Mouse (Mus musculus) liver, embryonic 13.5 days (tissue): ENCODE results near the gene Stk16. TPM values are rescaled to one million over a fixed set of nuclear protein-coding genes. Genes with fewer than 3 reads are reported as not detected.

Source experiments
- ATAC-seq: fragments of 200-750 bp; cut with Nextera tagmentation; 2 replicates; pipeline ENCODE4 v1.8.0; 2017; ENCODE audit warnings: low read depth, mild to moderate bottlenecking, moderate number of reproducible peaks, moderate library complexity
- DNase-seq: peaks from one replicate; pipeline ENCODE4 v3.0.0; 2022
- H3K27ac ChIP-seq: fragments of 300-500 bp; sonication (generic); 2 replicates; pipeline ENCODE4 v1.5.1; 2015; ENCODE audit warnings: moderate library complexity, mild to moderate bottlenecking, inconsistent platforms
- H3K27me3 ChIP-seq: fragments of 300-500 bp; sonication (generic); 2 replicates; pipeline ENCODE4 v1.6.1; 2015; ENCODE audit warnings: mild to moderate bottlenecking, inconsistent platforms
- H3K36me3 ChIP-seq: fragments of 300-500 bp; sonication (generic); 2 replicates; pipeline ENCODE4 v1.6.1; 2015; ENCODE audit warnings: mild to moderate bottlenecking, inconsistent platforms
- H3K4me1 ChIP-seq: fragments of 300-500 bp; sonication (generic); replicated peaks from 2 replicates; pipeline ENCODE4 v1.6.1; 2015; ENCODE audit warnings: inconsistent platforms
- H3K4me2 ChIP-seq: fragments of 300-500 bp; sonication (generic); 2 replicates; pipeline ENCODE4 v1.6.1; 2015; ENCODE audit warnings: inconsistent platforms, mild to moderate bottlenecking, moderate library complexity
- H3K4me3 ChIP-seq: fragments of 300-500 bp; sonication (generic); replicated peaks from 2 replicates; pipeline ENCODE4 v1.5.1; 2015; ENCODE audit warnings: mild to moderate bottlenecking, inconsistent platforms
- H3K9ac ChIP-seq: fragments of 300-500 bp; sonication (generic); 2 replicates; pipeline ENCODE4 v1.6.1; 2015; ENCODE audit warnings: mild to moderate bottlenecking, inconsistent platforms
- H3K9me3 ChIP-seq: fragments of 300-500 bp; sonication (generic); replicated peaks from 2 replicates; pipeline ENCODE4 v1.6.1; 2016; ENCODE audit warnings: inconsistent platforms
- WGBS: fragments of 180-500 bp; shearing (Covaris S2); methylation state at CpG from one replicate; pipeline ENCODE4 v1.1.7; 2015; ENCODE audit not compliant: insufficient replicate concordance; 5-methylcytosine and 5-hydroxymethylcytosine counted together
- microRNA-seq: library from miRNA; unstranded; fragments of <30 nt; microRNA quantifications from one replicate; pipeline ENCODE4, GENCODE M21; 2016
- polyA plus RNA-seq: library from polyadenylated mRNA; unstranded; fragments of >200 nt; fragmentation: Nextera tagmentation; extraction: Ambion mirVana; gene quantifications from 2 replicates; pipeline ENCODE4 v1.2.1, GENCODE M21; 2015

Stk16 gene
- polyA plus RNA-seq, 1 experiment from 2014 or later, result 90.8 TPM

GRCm38 (mm10) chr1:75254625-75255013, 44.0 kb downstream of the Stk16 start:
- H3K27me3 ChIP-seq, result peaks cover 9% of the 10 kb centered on the region
- H3K4me3 ChIP-seq, result no peak overlapping the region
- H3K9ac ChIP-seq, result no peak overlapping the region
- H3K9me3 ChIP-seq, result no peaks in the 10 kb centered on the region
- DNase-seq (no peak), ATAC-seq (no peak)
- no peaks in the 10 kb centered on the region for H3K36me3 ChIP-seq
- no peak overlapping the region for H3K4me2 ChIP-seq
- H3K27ac ChIP-seq, result no peak overlapping the region
- 59% methylated on average over 8 of the region's 8 CpGs for WGBS
- H3K4me1 ChIP-seq, result peaks cover 20% of the 10 kb centered on the region

- peaks cover 16% of the 10 kb centered on the region for H3K4me1 ChIP-seq
- H3K27me3 ChIP-seq, result peaks cover 12% of the 10 kb centered on the region
- no peaks in the 10 kb centered on the region for H3K9me3 ChIP-seq
- no peak overlapping the region for H3K9ac ChIP-seq
- ATAC-seq (no peak), DNase-seq (no peak)
- H3K27ac ChIP-seq, result no peak overlapping the region
- no peak overlapping the region for H3K4me2 ChIP-seq
- H3K36me3 ChIP-seq, result no peaks in the 10 kb centered on the region
- no peak overlapping the region for H3K4me3 ChIP-seq
- 54% methylated on average over 10 of the region's 10 CpGs for WGBS
These were observed 44.9 kb downstream of the Stk16 start for GRCm38 (mm10) chr1:75255516-75256046.

GRCm38 (mm10) chr1:75261278-75261677, 50.6 kb downstream of the Stk16 start:
- Histone ChIP-seq H3K4me2 (no peak overlapping the region), H3K9ac (no peak overlapping the region), H3K36me3 (no peaks in the 10 kb centered on the region), H3K27ac (no peak overlapping the region), H3K4me1 (peaks cover 3% of the 10 kb centered on the region; the same call in 1 of the 2 replicates), H3K9me3 (no peaks in the 10 kb centered on the region), H3K27me3 (peaks cover 59% of the 10 kb centered on the region), H3K4me3 (no peak overlapping the region)
- DNase-seq (no peak), ATAC-seq (no peak)

- no peaks in the 10 kb centered on the region for H3K36me3 ChIP-seq
- H3K4me2 ChIP-seq, result 0 out of 2 replicates have a peak overlapping the region, but pooled peaks have one; percentile 6
- peaks cover 3% of the 10 kb centered on the region; the same call in 1 of the 2 replicates for H3K4me1 ChIP-seq
- no peaks in the 10 kb centered on the region for H3K9me3 ChIP-seq
- 3% methylated on average over 40 of the region's 40 CpGs for WGBS
- 0 out of 2 replicates have a peak overlapping the region, but pooled peaks have one; percentile 1 for H3K4me3 ChIP-seq
- H3K27ac ChIP-seq, result no peak overlapping the region
- H3K9ac ChIP-seq, result no peak overlapping the region
- ATAC-seq (no peak), DNase-seq (peak; percentile 55)
- peaks cover 65% of the 10 kb centered on the region for H3K27me3 ChIP-seq
These were observed 52.6 kb downstream of the Stk16 start for GRCm38 (mm10) chr1:75262969-75263951.

DNA sequence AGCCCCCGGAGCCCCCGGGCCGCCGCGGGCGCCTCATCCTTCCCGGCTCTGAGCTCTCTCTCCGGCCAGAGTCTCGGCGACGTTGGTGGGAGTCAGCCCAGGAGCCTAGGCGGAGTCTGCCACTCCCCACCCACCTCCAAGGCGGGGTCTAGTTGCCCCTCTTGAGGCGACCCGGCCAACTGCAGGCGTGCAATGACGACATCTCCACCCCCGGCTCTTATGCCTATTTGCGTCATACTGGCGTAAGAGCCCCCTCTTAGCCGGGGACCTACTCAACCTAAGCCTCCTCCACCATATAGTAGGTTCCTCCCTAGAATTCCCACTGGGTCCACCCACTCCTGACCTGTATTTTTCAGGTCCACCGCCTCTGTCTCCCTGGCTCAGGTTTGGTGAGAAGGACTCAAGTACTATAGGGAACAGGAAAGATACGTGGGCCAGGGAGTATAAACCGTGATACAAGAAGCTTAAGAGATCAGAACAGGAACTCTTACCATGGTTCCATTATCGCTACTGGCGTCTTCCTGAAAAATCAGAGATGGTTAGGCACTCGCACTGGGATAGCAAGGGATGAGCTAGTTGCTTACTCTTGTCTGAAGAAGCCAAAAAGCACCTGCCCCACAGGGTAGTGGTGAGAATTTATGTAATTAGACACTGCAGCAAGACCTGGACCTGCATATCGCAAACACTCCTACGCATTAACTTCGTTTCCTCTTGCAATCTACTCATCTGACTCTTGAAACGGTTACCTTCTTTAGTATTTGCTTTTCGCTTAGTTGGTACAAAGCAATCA, 53.6 kb downstream of the Stk16 start, which contains the start of gene Ptprn:
Gene Ptprn, minus strand, starts transcription at position 412 of the 790 bp plus-strand sequence.
- WGBS, result 10% methylated on average over 32 of the region's 32 CpGs
- peaks cover 72% of the 10 kb centered on the region for H3K27me3 ChIP-seq
- H3K4me1 ChIP-seq, result peaks cover 3% of the 10 kb centered on the region; the same call in 1 of the 2 replicates
- no peak within 1 kb of the TSS for H3K9ac ChIP-seq
- H3K4me3 ChIP-seq, result 0 out of 2 replicates have a peak within 1 kb of the TSS, but pooled peaks have one; percentile 1
- H3K27ac ChIP-seq, result no peak within 1 kb of the TSS
- H3K36me3 ChIP-seq, result no peaks in the 10 kb centered on the region
- H3K9me3 ChIP-seq, result no peaks in the 10 kb centered on the region
- 0 out of 2 replicates have a peak within 1 kb of the TSS, but pooled peaks have one; percentile 6 for H3K4me2 ChIP-seq
- DNase-seq (no peak), ATAC-seq (no peak)

Small RNA genes within 50 kb of the gene (microRNA-seq; reads per million reads assigned to microRNA genes)
- gene Gm27943, result not detected

Other genes starting within 250 kb of the Stk16 start
- gene Nhej1, start 85.6 kb upstream of the Stk16 start, polyA plus RNA-seq, result 5.5 and 6.4 TPM in 2 replicates
- 0.85 and 1.1 TPM in 2 replicates for gene Slc23a3, start 76.9 kb upstream of the Stk16 start, polyA plus RNA-seq
- 45.7 and 46.9 TPM in 2 replicates for gene Cnppd1, start 68.1 kb upstream of the Stk16 start, polyA plus RNA-seq
- gene Retreg2, start 68.1 kb upstream of the Stk16 start, polyA plus RNA-seq, result 47.3 and 50.5 TPM in 2 replicates
- gene Zfand2b, start 42.2 kb upstream of the Stk16 start, polyA plus RNA-seq, result 40.0 and 44.7 TPM in 2 replicates
- 69.9 and 77.9 TPM in 2 replicates for gene Abcb6, start 30.4 kb upstream of the Stk16 start, polyA plus RNA-seq
- gene Ankzf1, start 18.7 kb upstream of the Stk16 start, polyA plus RNA-seq, result 9.3 and 9.9 TPM in 2 replicates
- gene Atg9a, start 18.6 kb upstream of the Stk16 start, polyA plus RNA-seq, result 18.2 and 21.0 TPM in 2 replicates
- 3.8 and 5.0 TPM in 2 replicates for gene Glb1l, start within 50 bp of the Stk16 start, polyA plus RNA-seq
- 456 and 508 TPM in 2 replicates for gene Tuba4a, start 9.0 kb downstream of the Stk16 start, polyA plus RNA-seq
- not detected in 2 replicates for gene A630095N17Rik, start 21.3 kb downstream of the Stk16 start, polyA plus RNA-seq
- gene Dnajb2, start 25.6 kb downstream of the Stk16 start, polyA plus RNA-seq, result 31.2 and 34.7 TPM in 2 replicates
- gene Ptprn, start 53.7 kb downstream of the Stk16 start, polyA plus RNA-seq, result 0.17 and 0.24 TPM in 2 replicates
- not detected in 2 replicates for gene Resp18, start 67.6 kb downstream of the Stk16 start, polyA plus RNA-seq
- 53.1 and 58.0 TPM in 2 replicates for gene Dnpep, start 107.2 kb downstream of the Stk16 start, polyA plus RNA-seq
- 5.0 and 5.1 TPM in 2 replicates for gene Des, start 149.5 kb downstream of the Stk16 start, polyA plus RNA-seq
- 10.3 and 10.7 TPM in 2 replicates for gene Speg, start 164.5 kb downstream of the Stk16 start, polyA plus RNA-seq
- gene Gmppa, start 225.1 kb downstream of the Stk16 start, polyA plus RNA-seq, result 37.1 and 41.7 TPM in 2 replicates
- gene Asic4, start 239.6 kb downstream of the Stk16 start, polyA plus RNA-seq, result 0.14 and 0.25 TPM in 2 replicates